Mouse (Mus musculus) lung, postnatal 0 days (tissue): ENCODE results near the gene Grb10. TPM values are rescaled to one million over a fixed set of nuclear protein-coding genes. Genes with fewer than 3 reads are reported as not detected.

Experiments used
- ATAC-seq: fragments of 200-750 bp; cut with Nextera tagmentation; 2 replicates; pipeline ENCODE4 v1.8.0; 2017; ENCODE audit warnings: moderate library complexity
- DNase-seq: peaks from one replicate; pipeline ENCODE4 v3.0.0-alpha.2; 2016; ENCODE audit warnings: low spot score
- H3K27ac ChIP-seq: fragments of 300-500 bp; sonication (generic); 2 replicates; pipeline ENCODE4 v1.5.1; 2014; ENCODE audit warnings: antibody characterized with exemption, mild to moderate bottlenecking, low read length, mixed read lengths
- H3K27me3 ChIP-seq: fragments of 300-500 bp; sonication (generic); replicated peaks from 2 replicates; pipeline ENCODE4 v1.6.1; 2014; ENCODE audit warnings: low read length, mixed read lengths; ENCODE audit not compliant: insufficient read depth
- H3K36me3 ChIP-seq: fragments of 300-500 bp; sonication (generic); 2 replicates; pipeline ENCODE4 v1.6.1; 2014; ENCODE audit warnings: low read length, mixed read lengths; ENCODE audit not compliant: insufficient read depth
- H3K4me1 ChIP-seq: fragments of 300-500 bp; sonication (generic); 2 replicates; pipeline ENCODE4 v1.6.1; 2014; ENCODE audit warnings: antibody characterized with exemption, low read depth, low read length, mixed read lengths; ENCODE audit not compliant: insufficient read depth
- H3K4me2 ChIP-seq: fragments of 300-500 bp; sonication (generic); replicated peaks from 2 replicates; pipeline ENCODE4 v1.6.1; 2014; ENCODE audit warnings: low read depth, mild to moderate bottlenecking, low read length, moderate library complexity, mixed read lengths
- H3K4me3 ChIP-seq: fragments of 300-500 bp; sonication (generic); 2 replicates; pipeline ENCODE4 v1.5.1; 2014; ENCODE audit warnings: low read depth, low read length
- H3K9ac ChIP-seq: fragments of 300-500 bp; sonication (generic); replicated peaks from 2 replicates; pipeline ENCODE4 v1.6.1; 2014; ENCODE audit warnings: low read depth, mild to moderate bottlenecking
- H3K9me3 ChIP-seq: fragments of 300-500 bp; sonication (generic); 2 replicates; pipeline ENCODE4 v1.6.1; 2016; ENCODE audit warnings: low read length, mixed read lengths
- CTCF ChIP-seq: IDR thresholded peaks from 2 replicates; pipeline ENCODE4 v1.5.1; 2016; ENCODE audit warnings: antibody characterized with exemption, mild to moderate bottlenecking
- EP300 ChIP-seq: IDR thresholded peaks from 2 replicates; pipeline ENCODE4 v1.6.1; 2016; ENCODE audit warnings: antibody characterized with exemption, mild to moderate bottlenecking, control low read depth
- WGBS: fragments of 180-500 bp; shearing (Covaris S2); extraction: QIAGEN DNeasy Blood & Tissue Kit; methylation state at CpG from one replicate; pipeline ENCODE4 v1.1.7; 2014; 5-methylcytosine and 5-hydroxymethylcytosine counted together
- polyA plus RNA-seq: library from polyadenylated mRNA; unstranded; fragments of >200 nt; fragmentation: Nextera tagmentation; extraction: Ambion mirVana; gene quantifications from 2 replicates; pipeline ENCODE4 v1.2.1, GENCODE M21; 2015

The Grb10 gene
- polyA plus RNA-seq, 1 experiment from 2014 or later = 86.9 TPM

DNA sequence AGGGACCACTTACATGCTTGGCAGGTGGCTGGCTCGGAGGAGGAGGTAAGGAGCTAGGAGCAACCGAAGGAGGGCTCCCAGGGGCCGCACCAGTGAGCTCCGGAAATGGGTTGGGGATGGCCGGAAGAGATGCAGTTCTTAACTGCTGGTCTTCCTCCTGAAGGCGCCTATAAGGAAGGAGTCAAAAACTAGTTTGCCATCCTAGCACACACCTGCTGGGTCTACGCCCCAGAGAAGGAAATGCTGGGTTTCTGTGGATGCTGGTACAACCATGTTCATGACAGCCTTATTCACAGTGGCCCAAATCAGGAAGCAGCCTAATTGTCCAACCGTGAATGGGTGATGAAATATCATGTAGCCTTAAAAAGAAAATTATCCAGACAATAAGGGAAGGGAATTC is 71.0 kb downstream of the Grb10 start:
- 0 out of 2 replicates have a peak, but pooled peaks cover 5% of the 10 kb centered on the region for H3K36me3 ChIP-seq
- H3K9ac ChIP-seq = no peak overlapping the region
- DNase-seq (no peak), ATAC-seq (no peak)
- no peak overlapping the region for H3K4me2 ChIP-seq
- no peaks in the 10 kb centered on the region for H3K9me3 ChIP-seq
- no peaks in the 10 kb centered on the region for H3K27me3 ChIP-seq
- peaks cover 8% of the 10 kb centered on the region; the same call in 1 of the 2 replicates for H3K4me1 ChIP-seq
- no peak for TF ChIP-seq EP300
- TF ChIP-seq CTCF = no peak
- no peak overlapping the region for H3K27ac ChIP-seq
- WGBS = 84% methylated on average over 8 of the region's 8 CpGs
- H3K4me3 ChIP-seq = no peak overlapping the region

DNA sequence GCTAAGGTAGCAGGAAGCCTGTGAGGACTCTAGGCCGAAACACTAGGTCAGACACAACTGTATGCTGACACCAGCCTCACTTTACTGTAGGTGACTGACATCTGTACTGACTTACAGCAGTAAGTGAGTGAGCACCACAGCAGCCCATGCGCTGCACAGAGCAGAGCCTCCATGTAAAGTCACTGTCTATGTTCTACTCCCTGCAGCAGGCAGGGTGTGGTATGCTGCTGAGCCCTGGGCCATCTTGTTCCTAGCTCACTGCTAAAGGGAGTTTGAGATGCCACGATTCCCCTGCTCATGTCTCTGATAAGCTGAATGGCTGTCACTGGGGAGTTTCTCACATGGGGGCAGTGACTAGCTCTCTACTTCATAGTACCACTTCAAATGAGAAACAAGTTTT is 72.3 kb downstream of the Grb10 start:
- H3K27ac ChIP-seq = peak overlapping the region; percentile 57
- no peak overlapping the region for H3K9ac ChIP-seq
- WGBS = 76% methylated on average over 3 of the region's 3 CpGs
- no peak for DNase-seq
- no peak overlapping the region for H3K4me3 ChIP-seq
- TF ChIP-seq EP300 = no peak
- TF ChIP-seq CTCF = no peak
- ATAC-seq = no peak
- H3K27me3 ChIP-seq = no peaks in the 10 kb centered on the region
- H3K4me2 ChIP-seq = no peak overlapping the region
- H3K9me3 ChIP-seq = no peaks in the 10 kb centered on the region
- H3K4me1 ChIP-seq = peaks cover 13% of the 10 kb centered on the region; the same call in 1 of the 2 replicates
- 0 out of 2 replicates have a peak, but pooled peaks cover 5% of the 10 kb centered on the region for H3K36me3 ChIP-seq

DNA sequence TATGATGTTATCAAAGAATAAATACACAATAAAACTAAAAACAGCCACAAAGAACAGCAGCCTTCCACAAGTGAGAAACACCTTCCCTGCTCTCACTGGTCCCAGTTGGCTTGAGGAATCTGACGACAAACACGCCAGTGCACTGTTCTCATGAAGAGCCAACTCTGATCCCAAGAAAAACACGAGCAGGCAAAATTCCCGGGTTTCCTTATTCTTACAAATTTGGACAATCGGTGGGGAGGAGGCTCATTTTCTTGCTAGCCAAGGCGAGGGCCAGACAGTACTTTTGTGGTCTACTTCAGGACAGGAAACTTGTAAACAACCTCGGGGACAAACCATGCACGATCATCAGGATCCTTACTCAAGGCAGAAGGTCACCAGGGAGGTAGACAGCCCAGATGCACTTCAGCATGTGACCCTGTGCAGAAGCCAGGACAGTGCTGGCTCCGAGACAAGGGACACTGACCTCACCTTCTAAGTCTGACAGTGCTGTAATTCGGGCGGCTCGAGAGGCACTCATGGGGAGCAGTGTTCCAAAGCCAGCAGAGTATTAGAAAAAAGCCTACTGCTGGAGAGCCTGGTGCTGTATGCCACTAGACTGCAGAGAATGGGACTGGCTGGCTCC is 72.9 kb downstream of the Grb10 start:
- H3K9me3 ChIP-seq = no peaks in the 10 kb centered on the region
- 0 out of 2 replicates have a peak, but pooled peaks cover 5% of the 10 kb centered on the region for H3K36me3 ChIP-seq
- H3K27me3 ChIP-seq = no peaks in the 10 kb centered on the region
- WGBS = 40% methylated on average over 12 of the region's 12 CpGs
- ATAC-seq = peak; percentile 56
- peak overlapping the region; percentile 57 for H3K27ac ChIP-seq
- H3K4me2 ChIP-seq = no peak overlapping the region
- peak; percentile 49 for DNase-seq
- H3K9ac ChIP-seq = no peak overlapping the region
- H3K4me3 ChIP-seq = no peak overlapping the region
- peaks cover 17% of the 10 kb centered on the region; the same call in 1 of the 2 replicates for H3K4me1 ChIP-seq
- TF ChIP-seq CTCF (no peak), EP300 (no peak)

DNA sequence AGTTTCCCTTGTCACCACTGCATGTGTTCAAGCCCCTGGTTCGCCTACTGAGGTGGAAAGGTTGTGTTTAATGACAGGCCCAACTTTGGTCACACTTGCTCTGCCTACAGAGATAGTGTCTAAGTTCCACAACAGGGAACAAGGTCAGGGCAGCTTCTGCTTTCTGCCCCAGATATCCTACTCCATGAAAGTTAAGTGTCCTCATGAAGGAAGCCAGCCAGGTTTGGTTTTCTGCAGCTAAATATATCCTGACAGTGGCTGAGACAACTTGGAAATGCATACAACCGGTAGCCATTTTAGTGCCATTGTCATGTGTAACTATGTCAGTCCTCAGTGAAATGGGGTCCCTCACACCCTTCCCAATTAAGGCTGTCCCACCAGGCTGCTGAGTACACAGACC is 73.8 kb downstream of the Grb10 start:
- ATAC-seq = no peak
- Histone ChIP-seq H3K27ac (no peak overlapping the region), H3K9ac (no peak overlapping the region), H3K4me3 (no peak overlapping the region), H3K27me3 (no peaks in the 10 kb centered on the region), H3K36me3 (no peaks in the 10 kb centered on the region), H3K4me1 (peaks cover 17% of the 10 kb centered on the region; the same call in 1 of the 2 replicates), H3K4me2 (no peak overlapping the region), H3K9me3 (no peaks in the 10 kb centered on the region)
- TF ChIP-seq EP300 (no peak), CTCF (no peak)
- DNase-seq = no peak
- WGBS = 78% methylated on average over 2 of the region's 2 CpGs

DNA sequence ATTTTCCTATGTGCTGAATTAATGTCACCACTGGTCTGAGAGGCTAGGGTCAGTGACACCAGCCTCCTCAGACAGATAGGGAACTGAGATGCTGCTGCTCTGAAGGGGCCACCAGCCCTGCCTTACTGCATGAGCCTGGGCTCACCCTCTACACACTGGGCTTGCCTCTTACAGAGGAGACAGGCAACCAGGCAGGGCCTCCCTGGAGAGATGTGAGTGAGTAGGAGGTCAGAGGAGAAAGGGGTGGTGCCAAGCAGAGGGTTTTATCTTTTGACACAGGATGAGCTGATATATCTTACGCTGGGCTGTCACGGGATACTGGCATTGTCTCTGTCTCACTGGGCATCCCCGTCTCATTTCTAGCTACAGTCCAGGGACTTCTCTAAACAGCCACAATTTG is 74.9 kb downstream of the Grb10 start:
- no peak for DNase-seq
- H3K27me3 ChIP-seq = no peaks in the 10 kb centered on the region
- H3K36me3 ChIP-seq = no peaks in the 10 kb centered on the region
- H3K9ac ChIP-seq = no peak overlapping the region
- no peak overlapping the region for H3K4me2 ChIP-seq
- no peak for ATAC-seq
- no peaks in the 10 kb centered on the region for H3K9me3 ChIP-seq
- H3K4me3 ChIP-seq = no peak overlapping the region
- WGBS = 51% methylated on average over 3 of the region's 3 CpGs
- no peak for TF ChIP-seq EP300
- TF ChIP-seq CTCF = no peak
- peaks cover 17% of the 10 kb centered on the region; the same call in 1 of the 2 replicates for H3K4me1 ChIP-seq
- 0 out of 2 replicates have a peak overlapping the region, but pooled peaks have one; percentile 14 for H3K27ac ChIP-seq

DNA sequence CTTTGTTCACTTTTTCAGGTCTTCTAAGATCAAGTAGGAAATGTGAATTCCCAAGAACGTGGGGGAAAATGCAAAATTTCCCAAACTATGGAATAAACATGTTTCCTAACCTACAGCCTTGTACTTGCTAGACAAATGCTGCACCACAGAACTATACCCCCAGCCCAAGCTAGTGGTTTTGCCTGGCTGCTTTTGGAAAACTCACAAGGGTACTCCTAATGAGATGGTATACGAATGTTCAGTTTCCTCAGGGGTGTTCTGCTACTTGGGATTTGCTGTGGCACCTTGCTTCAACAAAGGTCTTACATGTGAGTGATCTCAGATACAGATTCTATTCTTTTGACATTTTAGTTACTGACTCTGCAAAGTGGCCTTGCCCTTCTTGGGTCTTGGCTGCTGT is 75.4 kb downstream of the Grb10 start:
- ATAC-seq (no peak), DNase-seq (no peak)
- H3K4me1 ChIP-seq = peaks cover 17% of the 10 kb centered on the region; the same call in 1 of the 2 replicates
- no peak overlapping the region for H3K4me3 ChIP-seq
- no peak overlapping the region for H3K27ac ChIP-seq
- 67% methylated on average over 2 of the region's 2 CpGs for WGBS
- H3K36me3 ChIP-seq = no peaks in the 10 kb centered on the region
- TF ChIP-seq EP300 = no peak
- no peak for TF ChIP-seq CTCF
- no peaks in the 10 kb centered on the region for H3K27me3 ChIP-seq
- H3K9ac ChIP-seq = no peak overlapping the region
- H3K9me3 ChIP-seq = no peaks in the 10 kb centered on the region
- no peak overlapping the region for H3K4me2 ChIP-seq
